Mouse (Mus musculus): ENCODE measurements around the gene Camk2g. TPM values are rescaled to one million over a fixed set of nuclear protein-coding genes. Genes with fewer than 3 reads are reported as not detected.

The Camk2g gene
- total and polyA plus RNA-seq, 3 experiments = 36.8 to 41.0 (median 37.0) TPM

- peak; percentile 43 to 56 for DNase-seq
- peak overlapping the region; percentile 87 for H3K27ac ChIP-seq
- peaks cover 12% of the 10 kb centered on the region for H3K4me1 ChIP-seq (ENCODE audit: control insufficient read depth, insufficient read depth, low read length)
- no peaks in the 10 kb centered on the region for H3K27me3 ChIP-seq (ENCODE audit: control insufficient read depth, insufficient read depth, low read length)
- 4% methylated on average over 37 of the region's 57 CpGs for WGBS
- intact Hi-C loops (cut with DNase I) = no loop called here
- H3K79me2 ChIP-seq (replicated peaks; ENCODE audit: control insufficient read depth, insufficient read depth, low read length) = peaks cover 6% of the 10 kb centered on the region
- peak overlapping the region; percentile 97 for H3K9ac ChIP-seq (ENCODE audit: low read depth, low read length)
- peak overlapping the region; percentile 90 for H3K4me3 ChIP-seq
- peaks cover 2% of the 10 kb centered on the region; the same call in 1 of the 2 replicates for H3K36me3 ChIP-seq (ENCODE audit: control insufficient read depth, insufficient read depth, low read length)
- TF ChIP-seq EP300 (IDR thresholded peaks at IDR 0.05; ENCODE audit: insufficient read depth, low read depth, low read length) = no peak
- TF ChIP-seq POLR2A (IDR thresholded peaks at IDR 0.05; ENCODE audit: insufficient read depth, low read depth, low read length) = no peak
- TF ChIP-seq CTCF (IDR thresholded peaks at IDR 0.05) = no peak
Observed at GRCm38 (mm10) chr14:20792922-20793757, 748 bp downstream of the Camk2g start.

- 67% methylated on average over 8 of the region's 8 CpGs for WGBS
- Histone ChIP-seq H3K27ac (no peak overlapping the region; the same call in 1 of the 2 replicates), H3K9ac (ENCODE audit: low read depth, low read length) (peak overlapping the region; percentile 97), H3K36me3 (ENCODE audit: control insufficient read depth, insufficient read depth, low read length) (peaks cover 3% of the 10 kb centered on the region; the same call in 1 of the 2 replicates), H3K4me3 (peak overlapping the region; percentile 90), H3K79me2 (replicated peaks; ENCODE audit: control insufficient read depth, insufficient read depth, low read length) (peaks cover 6% of the 10 kb centered on the region), H3K27me3 (ENCODE audit: control insufficient read depth, insufficient read depth, low read length) (no peaks in the 10 kb centered on the region), H3K4me1 (ENCODE audit: control insufficient read depth, insufficient read depth, low read length) (peaks cover 14% of the 10 kb centered on the region)
- no peak for DNase-seq
- TF ChIP-seq POLR2A (IDR thresholded peaks at IDR 0.05; ENCODE audit: insufficient read depth, low read depth, low read length) (no peak), CTCF (IDR thresholded peaks at IDR 0.05) (no peak)
- intact Hi-C loops (cut with DNase I) = no loop called here
Observed at GRCm38 (mm10) chr14:20792243-20792921, 1.5 kb downstream of the Camk2g start.

- H3K79me2 ChIP-seq (replicated peaks; ENCODE audit: control insufficient read depth, insufficient read depth, low read length) = peaks cover 6% of the 10 kb centered on the region
- no peak overlapping the region for H3K4me3 ChIP-seq
- DNase-seq = no peak
- H3K36me3 ChIP-seq (ENCODE audit: control insufficient read depth, insufficient read depth, low read length) = peaks cover 6% of the 10 kb centered on the region; the same call in 1 of the 2 replicates
- H3K4me1 ChIP-seq (ENCODE audit: control insufficient read depth, insufficient read depth, low read length) = peaks cover 14% of the 10 kb centered on the region
- no peak for TF ChIP-seq POLR2A (IDR thresholded peaks at IDR 0.05; ENCODE audit: insufficient read depth, low read depth, low read length)
- no peak for TF ChIP-seq EP300 (IDR thresholded peaks at IDR 0.05; ENCODE audit: insufficient read depth, low read depth, low read length)
- TF ChIP-seq CTCF (IDR thresholded peaks at IDR 0.05) = no peak
- H3K27ac ChIP-seq = no peak overlapping the region
- no peak overlapping the region for H3K9ac ChIP-seq (ENCODE audit: low read depth, low read length)
- H3K27me3 ChIP-seq (ENCODE audit: control insufficient read depth, insufficient read depth, low read length) = no peaks in the 10 kb centered on the region
- 79% methylated on average over 16 of the region's 16 CpGs for WGBS
- intact Hi-C loops (cut with DNase I) = no loop called here
Observed at GRCm38 (mm10) chr14:20791511-20792242, 2.2 kb downstream of the Camk2g start.

- peaks cover 6% of the 10 kb centered on the region; the same call in 1 of the 2 replicates for H3K36me3 ChIP-seq (ENCODE audit: control insufficient read depth, insufficient read depth, low read length)
- no peak for DNase-seq
- peaks cover 21% of the 10 kb centered on the region for H3K4me1 ChIP-seq (ENCODE audit: control insufficient read depth, insufficient read depth, low read length)
- no peaks in the 10 kb centered on the region for H3K27me3 ChIP-seq (ENCODE audit: control insufficient read depth, insufficient read depth, low read length)
- TF ChIP-seq EP300 (IDR thresholded peaks at IDR 0.05; ENCODE audit: insufficient read depth, low read depth, low read length) (no peak), POLR2A (IDR thresholded peaks at IDR 0.05; ENCODE audit: insufficient read depth, low read depth, low read length) (no peak), CTCF (IDR thresholded peaks at IDR 0.05) (no peak)
- intact Hi-C loops (cut with DNase I) = no loop called here
- WGBS = 94% methylated on average over 6 of the region's 6 CpGs
- no peak overlapping the region for H3K27ac ChIP-seq
- H3K4me3 ChIP-seq = no peak overlapping the region
- H3K9ac ChIP-seq (ENCODE audit: low read depth, low read length) = no peak overlapping the region
- H3K79me2 ChIP-seq (replicated peaks; ENCODE audit: control insufficient read depth, insufficient read depth, low read length) = peaks cover 6% of the 10 kb centered on the region
Observed at GRCm38 (mm10) chr14:20790996-20791395, 2.9 kb downstream of the Camk2g start.

GRCm38 (mm10) chr14:20790445-20790844 is 3.4 kb downstream of the Camk2g start:
- Histone ChIP-seq H3K4me3 (no peak overlapping the region), H3K79me2 (replicated peaks; ENCODE audit: control insufficient read depth, insufficient read depth, low read length) (peaks cover 6% of the 10 kb centered on the region), H3K27ac (no peak overlapping the region), H3K9ac (ENCODE audit: low read depth, low read length) (no peak overlapping the region), H3K36me3 (ENCODE audit: control insufficient read depth, insufficient read depth, low read length) (peaks cover 11% of the 10 kb centered on the region; the same call in 1 of the 2 replicates), H3K4me1 (ENCODE audit: control insufficient read depth, insufficient read depth, low read length) (peaks cover 24% of the 10 kb centered on the region), H3K27me3 (ENCODE audit: control insufficient read depth, insufficient read depth, low read length) (no peaks in the 10 kb centered on the region)
- TF ChIP-seq EP300 (IDR thresholded peaks at IDR 0.05; ENCODE audit: insufficient read depth, low read depth, low read length) = no peak
- TF ChIP-seq POLR2A (IDR thresholded peaks at IDR 0.05; ENCODE audit: insufficient read depth, low read depth, low read length) = no peak
- no peak for TF ChIP-seq CTCF (IDR thresholded peaks at IDR 0.05)
- WGBS = 69% methylated on average over 5 of the region's 5 CpGs
- intact Hi-C loops (cut with DNase I) = no loop called here
- DNase-seq = no peak

Data from heart, adult 2 months (tissue).